Mouse (Mus musculus): ENCODE data around the gene Psors1c2. TPM values are rescaled to one million over a fixed set of nuclear protein-coding genes. Genes with fewer than 3 reads are reported as not detected.
"Not testable (repeated sequence)": the region's sequence is repeated elsewhere in the genome, so short reads cannot be mapped to it uniquely, and the experiment has no call there.

Gene Psors1c2
- polyA plus RNA-seq, 1 experiment from 2014 or later, result 0.79 TPM

- no peak for ATAC-seq (ENCODE audit: low read depth)
- Histone ChIP-seq H3K9ac (ENCODE audit: low read length) (no peak overlapping the region), H3K9me3 (ENCODE audit: control insufficient read depth, low read length) (no peaks in the 10 kb centered on the region), H3K4me1 (replicated peaks; ENCODE audit: control insufficient read depth, insufficient read depth, low read length) (no peaks in the 10 kb centered on the region), H3K36me3 (ENCODE audit: control insufficient read depth, insufficient read depth, low read length) (no peaks in the 10 kb centered on the region), H3K27ac (ENCODE audit: low read length) (no peak overlapping the region), H3K27me3 (ENCODE audit: control insufficient read depth, insufficient read depth, low read depth, low read length) (peaks cover 3% of the 10 kb centered on the region; the same call in 1 of the 2 replicates), H3K4me2 (ENCODE audit: low read depth, low read length) (no peak overlapping the region), H3K4me3 (ENCODE audit: low read length) (no peak overlapping the region)
- 32% methylated on average over 8 of the region's 8 CpGs for WGBS
Observed at GRCm38 (mm10) chr17:35504628-35505481, 28.1 kb upstream of the Psors1c2 start.

- no peak for ATAC-seq (ENCODE audit: low read depth)
- 48% methylated on average over 13 of the region's 13 CpGs for WGBS
- Histone ChIP-seq H3K4me2 (ENCODE audit: low read depth, low read length) (no peak within 1 kb of the TSS), H3K4me1 (replicated peaks; ENCODE audit: control insufficient read depth, insufficient read depth, low read length) (no peaks in the 10 kb centered on the region), H3K27ac (ENCODE audit: low read length) (no peak within 1 kb of the TSS), H3K27me3 (ENCODE audit: control insufficient read depth, insufficient read depth, low read depth, low read length) (peaks cover 3% of the 10 kb centered on the region; the same call in 1 of the 2 replicates), H3K36me3 (ENCODE audit: control insufficient read depth, insufficient read depth, low read length) (no peaks in the 10 kb centered on the region), H3K9me3 (ENCODE audit: control insufficient read depth, low read length) (no peaks in the 10 kb centered on the region), H3K4me3 (ENCODE audit: low read length) (no peak within 1 kb of the TSS), H3K9ac (ENCODE audit: low read length) (no peak within 1 kb of the TSS)
Observed at GRCm38 (mm10) chr17:35505776-35506175, 27.2 kb upstream of the Psors1c2 start, which contains the start of gene Pou5f1. Gene Pou5f1, plus strand, starts transcription at chr17:35506018.

- no peak overlapping the region for H3K27ac ChIP-seq (ENCODE audit: low read length)
- H3K4me2 ChIP-seq (ENCODE audit: low read depth, low read length), result no peak overlapping the region
- no peaks in the 10 kb centered on the region for H3K9me3 ChIP-seq (ENCODE audit: control insufficient read depth, low read length)
- WGBS, result 15% methylated on average over 10 of the region's 10 CpGs
- no peaks in the 10 kb centered on the region for H3K4me1 ChIP-seq (replicated peaks; ENCODE audit: control insufficient read depth, insufficient read depth, low read length)
- H3K36me3 ChIP-seq (ENCODE audit: control insufficient read depth, insufficient read depth, low read length), result no peaks in the 10 kb centered on the region
- no peak overlapping the region for H3K4me3 ChIP-seq (ENCODE audit: low read length)
- peaks cover 3% of the 10 kb centered on the region; the same call in 1 of the 2 replicates for H3K27me3 ChIP-seq (ENCODE audit: control insufficient read depth, insufficient read depth, low read depth, low read length)
- H3K9ac ChIP-seq (ENCODE audit: low read length), result no peak overlapping the region
- no peak for ATAC-seq (ENCODE audit: low read depth)
Observed at GRCm38 (mm10) chr17:35506881-35507280, 26.1 kb upstream of the Psors1c2 start.

- Histone ChIP-seq H3K36me3 (ENCODE audit: control insufficient read depth, insufficient read depth, low read length) (peaks cover 4% of the 10 kb centered on the region), H3K27ac (ENCODE audit: low read length) (no peak overlapping the region), H3K27me3 (ENCODE audit: control insufficient read depth, insufficient read depth, low read depth, low read length) (peaks cover 3% of the 10 kb centered on the region; the same call in 1 of the 2 replicates), H3K4me3 (ENCODE audit: low read length) (no peak overlapping the region), H3K4me2 (ENCODE audit: low read depth, low read length) (no peak overlapping the region), H3K4me1 (replicated peaks; ENCODE audit: control insufficient read depth, insufficient read depth, low read length) (no peaks in the 10 kb centered on the region), H3K9me3 (ENCODE audit: control insufficient read depth, low read length) (no peaks in the 10 kb centered on the region), H3K9ac (ENCODE audit: low read length) (no peak overlapping the region)
- no peak for ATAC-seq (ENCODE audit: low read depth)
- WGBS, result 34% methylated on average over 13 of the region's 13 CpGs
Observed at GRCm38 (mm10) chr17:35507556-35508260, 25.3 kb upstream of the Psors1c2 start.

GRCm38 (mm10) chr17:35508279-35508678 is 24.7 kb upstream of the Psors1c2 start:
- not testable (repeated sequence) for H3K27ac ChIP-seq (ENCODE audit: low read length); H3K27me3 ChIP-seq (ENCODE audit: control insufficient read depth, insufficient read depth, low read depth, low read length); H3K4me3 ChIP-seq (ENCODE audit: low read length); H3K9ac ChIP-seq (ENCODE audit: low read length); H3K9me3 ChIP-seq (ENCODE audit: control insufficient read depth, low read length); ATAC-seq (ENCODE audit: low read depth); H3K4me1 ChIP-seq (replicated peaks; ENCODE audit: control insufficient read depth, insufficient read depth, low read length); H3K4me2 ChIP-seq (ENCODE audit: low read depth, low read length); H3K36me3 ChIP-seq (ENCODE audit: control insufficient read depth, insufficient read depth, low read length)
- WGBS, result 41% methylated on average over 4 of the region's 5 CpGs

- Histone ChIP-seq H3K36me3 (ENCODE audit: control insufficient read depth, insufficient read depth, low read length) (peaks cover 4% of the 10 kb centered on the region), H3K27ac (ENCODE audit: low read length) (no peak overlapping the region), H3K4me1 (replicated peaks; ENCODE audit: control insufficient read depth, insufficient read depth, low read length) (peaks cover 1% of the 10 kb centered on the region), H3K9ac (ENCODE audit: low read length) (no peak overlapping the region; the same call in 1 of the 2 replicates), H3K27me3 (ENCODE audit: control insufficient read depth, insufficient read depth, low read depth, low read length) (peaks cover 3% of the 10 kb centered on the region; the same call in 1 of the 2 replicates), H3K4me2 (ENCODE audit: low read depth, low read length) (no peak overlapping the region), H3K9me3 (ENCODE audit: control insufficient read depth, low read length) (no peaks in the 10 kb centered on the region), H3K4me3 (ENCODE audit: low read length) (no peak overlapping the region)
- ATAC-seq (ENCODE audit: low read depth), result peak; percentile 73; the same call in 1 of the 2 replicates
- 8% methylated on average over 8 of the region's 8 CpGs for WGBS
Observed at GRCm38 (mm10) chr17:35509284-35509683, 23.7 kb upstream of the Psors1c2 start.

GRCm38 (mm10) chr17:35512916-35513626 is 19.9 kb upstream of the Psors1c2 start:
- 91% methylated on average over 7 of the region's 7 CpGs for WGBS
- no peaks in the 10 kb centered on the region for H3K27me3 ChIP-seq (ENCODE audit: control insufficient read depth, insufficient read depth, low read depth, low read length)

GRCm38 (mm10) chr17:35513886-35514285 is 19.1 kb upstream of the Psors1c2 start:
- WGBS, result 10% methylated on average over 2 of the region's 2 CpGs

More at GRCm38 (mm10) chr17:35512916-35513626, 19.9 kb upstream of the Psors1c2 start:
- Histone ChIP-seq H3K4me3 (ENCODE audit: low read length) (no peak overlapping the region), H3K27ac (ENCODE audit: low read length) (no peak overlapping the region), H3K4me1 (replicated peaks; ENCODE audit: control insufficient read depth, insufficient read depth, low read length) (peaks cover 25% of the 10 kb centered on the region), H3K9ac (ENCODE audit: low read length) (no peak overlapping the region), H3K9me3 (ENCODE audit: control insufficient read depth, low read length) (no peaks in the 10 kb centered on the region), H3K4me2 (ENCODE audit: low read depth, low read length) (no peak overlapping the region), H3K36me3 (ENCODE audit: control insufficient read depth, insufficient read depth, low read length) (peaks cover 4% of the 10 kb centered on the region)
- no peak for ATAC-seq (ENCODE audit: low read depth)

More at GRCm38 (mm10) chr17:35513886-35514285, 19.1 kb upstream of the Psors1c2 start:
- no peak for ATAC-seq (ENCODE audit: low read depth)
- Histone ChIP-seq H3K4me1 (replicated peaks; ENCODE audit: control insufficient read depth, insufficient read depth, low read length) (peaks cover 29% of the 10 kb centered on the region), H3K36me3 (ENCODE audit: control insufficient read depth, insufficient read depth, low read length) (peaks cover 4% of the 10 kb centered on the region), H3K27ac (ENCODE audit: low read length) (no peak overlapping the region), H3K4me2 (ENCODE audit: low read depth, low read length) (no peak overlapping the region), H3K27me3 (ENCODE audit: control insufficient read depth, insufficient read depth, low read depth, low read length) (no peaks in the 10 kb centered on the region), H3K9me3 (ENCODE audit: control insufficient read depth, low read length) (no peaks in the 10 kb centered on the region), H3K4me3 (ENCODE audit: low read length) (peak overlapping the region; percentile 69; the same call in 1 of the 2 replicates), H3K9ac (ENCODE audit: low read length) (no peak overlapping the region)
